22 mouse cellular contexts compared by ENCODE assay signal in the genomic region with DNA sequence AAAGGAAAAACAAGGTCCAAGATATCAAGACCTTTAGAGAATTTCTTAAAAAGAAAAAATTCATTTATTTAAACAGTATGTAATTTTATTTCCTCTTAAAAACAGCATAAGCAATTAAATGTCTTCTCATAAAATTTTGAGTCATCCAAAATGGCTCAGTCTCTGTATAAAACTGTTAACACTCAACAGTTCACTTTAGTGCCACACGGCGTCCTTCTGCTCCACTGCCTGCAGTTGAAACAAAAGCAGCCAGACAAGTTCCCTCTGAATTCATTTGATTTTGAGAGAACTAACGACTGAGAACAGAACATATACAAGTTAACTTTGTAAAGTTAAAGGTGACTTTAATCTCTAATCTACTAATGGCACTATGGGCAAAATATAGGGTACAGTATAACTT. TPM values are rescaled to one million over a fixed set of nuclear protein-coding genes. Genes with fewer than 3 reads are reported as not detected.
"Had no signal": no experiment of that assay in that cellular context is flagged by ENCODE, and none has a peak within 500 bp of the region (broad histone marks: within the 10 kb centered on the region; RNA-seq: fewer than 3 reads in every experiment).

No protein-coding gene starts in this region.

- H3K4me1 ChIP-seq: liver, embryonic 13.5 days; megakaryocyte, embryonic 14.5 days; midbrain, embryonic 10.5 days; midbrain, embryonic 13.5 days; neural tube, embryonic 12.5 days; neural tube, embryonic 15.5 days; stomach, embryonic 15.5 days had no signal

- H3K9ac ChIP-seq: liver, embryonic 13.5 days; midbrain, embryonic 13.5 days; neural tube, embryonic 12.5 days; neural tube, embryonic 15.5 days; stomach, embryonic 15.5 days had no signal

- H3K9me3 ChIP-seq: liver, embryonic 13.5 days; megakaryocyte, embryonic 14.5 days; midbrain, embryonic 10.5 days; midbrain, embryonic 13.5 days; neural tube, embryonic 12.5 days; neural tube, embryonic 15.5 days; stomach, embryonic 15.5 days had no signal

- H3K4me3 ChIP-seq: liver, embryonic 13.5 days; megakaryocyte, embryonic 14.5 days; midbrain, embryonic 10.5 days; midbrain, embryonic 13.5 days; neural tube, embryonic 12.5 days; neural tube, embryonic 15.5 days; stomach, embryonic 15.5 days had no signal

- ATAC-seq: midbrain, embryonic 13.5 days had no signal

- H3K27me3 ChIP-seq: liver, embryonic 13.5 days; megakaryocyte, embryonic 14.5 days; midbrain, embryonic 13.5 days; neural tube, embryonic 12.5 days; neural tube, embryonic 15.5 days; stomach, embryonic 15.5 days had no signal

- DNase-seq: kidney, adult 2 months; kidney, postnatal 25 days; liver, embryonic 13.5 days; lung, adult 2 months; lung, postnatal 36 days; right cerebral cortex, postnatal 25 days; spleen, adult 18-20 months; thymus, adult 18-20 months; thymus, postnatal 36 days had no signal

- H3K4me2 ChIP-seq: liver, embryonic 13.5 days; midbrain, embryonic 13.5 days; neural tube, embryonic 12.5 days; neural tube, embryonic 15.5 days; stomach, embryonic 15.5 days had no signal

- H3K27ac ChIP-seq: kidney, postnatal 0 days; liver, embryonic 13.5 days; midbrain, embryonic 10.5 days; midbrain, embryonic 13.5 days; neural tube, embryonic 12.5 days; neural tube, embryonic 15.5 days; stomach, embryonic 15.5 days had no signal

RNA-seq across cellular contexts. Expression of gene Scgb3a1, which starts 10.0 kb away (rescaled TPM):
- total RNA-seq: layer of hippocampus, adult 8-10 months; liver, adult 2 months had no signal
- polyA plus RNA-seq: kidney, adult 2 months; kidney, embryonic 14.5 days; kidney, postnatal 0 days; limb, embryonic 11.5 days; limb, embryonic 14.5 days; liver, embryonic 13.5 days; liver, embryonic 16.5 days; midbrain, embryonic 10.5 days; midbrain, embryonic 13.5 days; neural tube, embryonic 12.5 days; neural tube, embryonic 15.5 days; stomach, embryonic 15.5 days had no signal
